Mouse (Mus musculus) B cell, adult 2 months (primary cell): Measurements from ENCODE around the gene Ddb2.

Experiments
- DNase-seq, 2 experiments: peaks; one replicate each; pipeline ENCODE4 v3.0.0; 2022

Gene Ddb2

GRCm38 (mm10) chr2:91183711-91184405 is 52.9 kb downstream of the Ddb2 start, which contains the start of gene Madd:
Madd (minus strand) TSS chr2:91183837.
- peak; percentile 78 to 81 for DNase-seq

- DNase-seq: peak; percentile 96 to 98
These were observed 53.7 kb downstream of the Ddb2 start for GRCm38 (mm10) chr2:91183148-91183513.

GRCm38 (mm10) chr2:91182405-91183147 is 54.2 kb downstream of the Ddb2 start:
- DNase-seq: peak; percentile 82 to 83

- peak; percentile 24 to 34 for DNase-seq
These were observed 54.8 kb downstream of the Ddb2 start for GRCm38 (mm10) chr2:91182016-91182404.

GRCm38 (mm10) chr2:91180706-91181105 is 56.1 kb downstream of the Ddb2 start:
- no peak for DNase-seq

- no peak for DNase-seq
These were observed 57.0 kb downstream of the Ddb2 start for GRCm38 (mm10) chr2:91179825-91180224.

GRCm38 (mm10) chr2:91176234-91176633 is 60.5 kb downstream of the Ddb2 start:
- no peak for DNase-seq

GRCm38 (mm10) chr2:91175490-91175889 is 61.3 kb downstream of the Ddb2 start:
- no peak for DNase-seq

GRCm38 (mm10) chr2:91169587-91170322 is 67.0 kb downstream of the Ddb2 start:
- DNase-seq: no peak

GRCm38 (mm10) chr2:91167629-91168028 is 69.2 kb downstream of the Ddb2 start:
- DNase-seq: no peak

GRCm38 (mm10) chr2:91164991-91165390 is 71.8 kb downstream of the Ddb2 start:
- no peak for DNase-seq

- DNase-seq: no peak
These were observed 73.2 kb downstream of the Ddb2 start for GRCm38 (mm10) chr2:91163532-91163931.

- no peak for DNase-seq
These were observed 73.8 kb downstream of the Ddb2 start for GRCm38 (mm10) chr2:91162952-91163351.
